Mouse (Mus musculus): ENCODE measurements at regions not wholly inside any gene's neighbourhood (a gene's known extent, or its start where the extent isn't known, plus 50 kb on each side); places are given as distances from the start of the nearest gene placed in this dataset.

- DNase-seq: no peak
Observed at GRCm38 (mm10) chr6:31085063-31085759, 126.3 kb upstream of the Klf14 start.

DNA sequence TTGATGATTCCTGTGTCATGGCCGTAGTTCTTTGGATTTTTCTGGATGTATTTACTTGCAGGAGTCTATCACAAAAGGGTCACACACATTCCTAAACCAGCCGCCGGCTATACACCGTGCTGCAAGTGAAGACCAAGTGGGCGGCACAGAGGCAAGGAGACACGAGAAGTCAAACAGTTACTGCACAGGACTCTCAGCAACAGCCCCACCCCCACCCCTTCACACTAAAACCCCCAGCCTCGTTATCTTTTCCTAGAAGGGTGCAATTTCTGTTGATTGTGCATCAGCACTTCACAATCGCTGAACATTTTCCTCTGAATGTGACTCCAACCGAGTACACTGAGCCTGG is 126.9 kb upstream of the Klf14 start:
- no peak for DNase-seq

DNA sequence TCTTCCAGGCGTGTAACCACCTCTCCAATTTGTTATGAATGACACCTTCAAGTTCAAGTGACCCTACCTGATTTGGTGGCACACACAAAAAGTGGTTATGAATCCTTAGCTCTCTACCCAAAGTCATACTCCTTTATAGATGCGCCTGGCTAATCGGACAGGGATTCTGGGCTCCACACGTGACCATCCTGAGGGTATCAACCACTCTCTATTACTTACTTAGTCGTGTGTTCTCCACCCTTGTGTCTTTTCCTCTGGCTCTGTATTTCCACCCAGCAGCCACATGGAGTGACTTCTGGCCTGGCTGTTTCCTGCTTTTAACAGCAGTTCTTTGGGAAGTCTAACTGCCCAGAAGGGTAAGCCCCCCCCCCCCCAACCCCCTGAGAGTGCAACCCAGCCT is 127.4 kb upstream of the Klf14 start:
- no peak for DNase-seq

DNA sequence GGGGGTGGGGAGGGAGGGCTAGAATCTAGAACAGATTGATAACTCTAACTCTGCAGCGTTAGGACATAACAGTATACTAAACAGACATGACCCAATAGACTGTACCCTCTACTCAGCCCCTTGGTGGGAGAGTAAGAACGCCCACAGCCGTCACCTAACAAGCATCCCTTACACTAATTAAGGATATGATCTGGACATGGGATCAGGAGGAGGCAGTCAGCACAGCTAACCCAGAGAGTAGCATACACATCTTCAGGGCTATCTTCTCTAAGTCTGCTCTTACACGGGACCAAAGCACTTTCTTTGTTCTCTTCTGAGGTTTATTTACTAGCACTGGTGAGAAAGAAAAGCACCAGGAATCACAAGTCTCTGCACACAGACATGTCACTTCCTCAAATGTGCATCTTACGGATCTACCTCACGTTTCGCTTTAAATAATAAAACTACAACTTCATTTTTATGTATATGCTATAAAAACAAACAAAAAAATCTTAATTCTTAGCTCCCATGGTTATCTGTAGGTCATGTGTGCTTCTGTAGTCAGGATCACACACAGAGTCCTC is 128.0 kb upstream of the Klf14 start:
- DNase-seq: no peak

DNA sequence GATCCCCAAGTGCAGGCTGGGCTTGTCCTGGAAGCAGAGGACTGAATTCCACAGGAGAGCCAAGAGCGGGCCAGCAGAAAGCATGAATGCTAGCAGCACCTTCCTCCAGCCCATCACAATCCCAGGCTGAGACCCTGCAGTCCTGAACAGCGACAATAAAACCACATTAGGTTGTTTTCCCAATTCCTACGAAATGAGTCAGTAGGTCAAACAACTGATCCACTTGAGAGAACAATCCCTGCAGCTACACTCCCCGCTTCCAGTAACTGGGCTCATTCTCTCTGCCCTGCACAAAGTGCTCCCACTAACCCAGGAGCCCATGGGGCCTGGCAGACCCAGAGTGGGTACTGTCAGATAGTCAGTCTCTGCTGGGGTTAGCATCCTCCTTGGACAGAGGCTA is 128.6 kb upstream of the Klf14 start:
- no peak for DNase-seq

DNA sequence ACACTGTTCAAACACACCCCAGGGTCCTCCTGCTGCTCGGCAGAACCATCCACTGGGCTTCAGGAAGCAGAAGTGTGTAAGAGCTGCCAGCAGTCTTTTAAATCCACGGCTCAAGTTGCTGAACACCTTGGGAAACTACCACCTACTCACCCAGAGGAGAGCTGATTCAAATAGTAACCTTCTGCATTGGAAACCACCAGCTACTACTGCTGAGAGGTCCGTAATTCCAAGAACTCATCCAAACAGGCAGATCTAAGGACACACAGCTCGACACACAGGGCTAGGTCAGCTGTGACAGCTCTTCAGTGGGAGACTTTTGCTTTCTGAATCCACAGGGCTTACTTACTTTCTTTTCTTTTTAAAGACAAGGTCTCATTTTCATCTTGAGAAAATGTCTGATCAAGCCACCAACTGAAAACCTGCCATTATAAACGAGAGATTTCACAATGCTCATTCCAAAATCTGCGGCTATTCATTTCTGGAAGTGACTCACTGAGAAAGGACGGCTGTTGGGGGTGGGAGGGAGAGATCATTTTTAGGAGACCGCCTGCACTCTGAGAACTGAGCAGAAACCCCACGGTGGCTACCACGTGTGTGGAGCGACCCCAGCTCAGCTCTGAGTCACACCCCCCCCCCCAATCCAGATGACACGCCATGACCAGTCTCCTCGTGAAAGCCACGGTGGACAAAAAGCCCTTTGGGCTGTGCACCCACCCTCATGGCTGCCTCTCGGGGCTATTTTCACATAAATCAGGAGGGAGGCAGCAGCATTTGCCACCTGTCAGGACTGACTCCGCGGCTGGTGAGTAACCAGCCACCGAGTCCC is 129.5 kb upstream of the Klf14 start:
- no peak for DNase-seq

DNA sequence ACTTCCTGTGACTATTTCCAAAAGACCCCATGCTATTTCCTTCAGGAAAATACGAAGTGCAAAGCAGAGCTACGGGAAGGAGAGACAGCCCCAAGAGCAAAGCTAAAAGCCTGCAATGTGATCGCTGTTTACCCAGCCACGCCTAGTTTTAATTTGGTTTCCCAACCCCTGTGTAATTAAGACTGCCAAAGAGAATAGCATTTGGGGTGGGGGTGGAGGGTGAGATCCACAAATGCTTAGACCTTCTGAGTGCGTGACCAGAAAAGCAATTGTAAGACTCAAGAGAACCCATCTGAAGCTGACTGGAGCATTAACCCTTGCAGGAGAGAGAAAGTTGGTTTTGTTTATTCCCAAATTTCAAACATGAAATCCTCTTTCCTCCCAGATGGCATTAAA is 130.1 kb upstream of the Klf14 start:
- no peak for DNase-seq

DNA sequence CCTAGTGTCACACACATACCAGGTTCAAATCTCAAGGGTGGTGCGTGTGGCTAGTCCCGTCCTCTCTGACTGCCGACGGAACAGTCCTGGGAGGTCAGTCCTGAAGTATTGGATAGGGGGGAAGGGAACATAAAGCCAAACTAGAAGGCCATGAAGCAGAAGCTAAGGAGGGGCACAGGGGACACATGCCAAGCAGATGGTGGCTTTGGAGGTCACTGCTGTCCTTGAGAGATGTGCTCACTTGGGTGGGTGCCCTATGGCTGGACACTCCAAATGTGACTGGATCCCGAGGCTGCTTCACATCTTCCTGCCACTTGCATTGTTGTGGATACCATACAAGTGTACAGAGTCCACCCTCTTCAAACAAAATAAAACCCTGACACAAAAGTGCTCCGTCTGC is 131.4 kb upstream of the Klf14 start:
- no peak for DNase-seq

DNA sequence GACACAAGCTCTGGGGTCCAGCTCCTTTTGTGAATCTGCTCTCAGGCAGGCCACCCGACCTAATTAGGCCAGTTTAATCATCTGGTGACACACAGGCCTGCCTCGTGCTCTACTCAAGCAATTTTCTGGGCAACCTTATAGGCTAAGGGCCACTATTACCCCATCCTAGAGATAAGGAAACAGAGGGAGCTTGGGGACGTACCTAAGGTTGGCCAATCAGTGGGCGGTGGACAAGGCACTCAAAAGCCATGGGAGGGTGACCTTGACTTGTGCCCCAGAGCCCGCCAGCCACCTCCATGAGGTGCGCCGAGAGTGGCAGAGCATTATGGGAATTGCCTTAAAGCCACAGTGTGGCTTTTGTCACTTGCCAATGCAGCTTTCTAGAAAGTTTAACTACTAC is 131.9 kb upstream of the Klf14 start:
- no peak for DNase-seq

GRCm38 (mm10) chr6:31092324-31092723 is 133.4 kb upstream of the Klf14 start:
- no peak for DNase-seq

- peak; percentile 56 for DNase-seq
Observed at GRCm38 (mm10) chr6:31092760-31093159, 133.9 kb upstream of the Klf14 start.

- peak; percentile 69 for DNase-seq
Observed at GRCm38 (mm10) chr6:31095943-31096714, 137.3 kb upstream of the Klf14 start.

DNA sequence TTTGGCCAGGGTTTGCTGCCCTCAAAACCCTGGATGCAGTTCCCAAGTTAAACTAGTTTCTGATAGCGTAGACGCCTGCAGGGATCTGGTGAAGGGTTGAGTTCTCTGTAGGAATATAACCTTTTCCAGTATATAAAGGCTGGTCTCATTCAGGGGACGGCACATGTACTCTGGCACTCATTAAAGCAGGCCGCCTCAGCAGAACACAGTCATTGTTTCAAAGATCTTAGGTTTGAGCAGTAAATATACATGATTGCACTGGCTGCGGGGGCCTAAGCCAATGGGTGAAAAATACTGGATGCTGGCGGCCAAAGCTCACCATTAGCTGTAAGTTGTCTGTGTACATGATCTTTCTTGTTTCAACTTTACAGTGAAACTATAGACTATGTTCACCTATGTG is 137.9 kb upstream of the Klf14 start:
- DNase-seq: no peak

GRCm38 (mm10) chr6:31097254-31097653 is 138.4 kb upstream of the Klf14 start:
- no peak for DNase-seq

DNA sequence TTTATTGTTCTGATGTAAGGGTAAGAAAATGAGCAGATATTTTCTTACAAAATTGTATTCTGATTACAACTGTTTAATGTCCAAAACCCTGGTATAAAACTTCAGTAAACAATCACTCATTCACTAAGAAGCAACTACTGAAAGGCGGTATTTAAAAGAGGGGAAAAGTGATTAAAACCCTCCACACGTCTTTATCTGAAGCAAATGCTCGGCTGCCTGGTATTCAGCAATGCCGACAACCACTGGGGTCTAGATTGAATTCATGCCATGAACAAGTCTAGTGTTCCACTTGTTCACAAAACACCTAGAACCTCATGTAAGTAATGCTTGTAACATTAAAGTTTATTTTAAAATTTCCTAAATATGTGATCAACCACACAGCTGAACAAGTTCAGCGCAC is 139.2 kb upstream of the Klf14 start:
- DNase-seq: no peak

GRCm38 (mm10) chr6:31100084-31100579 is 141.3 kb upstream of the Klf14 start:
- peak; percentile 37 for DNase-seq

- DNase-seq: no peak
Observed at GRCm38 (mm10) chr6:31100749-31101148, 141.9 kb upstream of the Klf14 start.

GRCm38 (mm10) chr6:31106144-31106836 is 147.4 kb upstream of the Klf14 start:
- DNase-seq: peak; percentile 35

DNA sequence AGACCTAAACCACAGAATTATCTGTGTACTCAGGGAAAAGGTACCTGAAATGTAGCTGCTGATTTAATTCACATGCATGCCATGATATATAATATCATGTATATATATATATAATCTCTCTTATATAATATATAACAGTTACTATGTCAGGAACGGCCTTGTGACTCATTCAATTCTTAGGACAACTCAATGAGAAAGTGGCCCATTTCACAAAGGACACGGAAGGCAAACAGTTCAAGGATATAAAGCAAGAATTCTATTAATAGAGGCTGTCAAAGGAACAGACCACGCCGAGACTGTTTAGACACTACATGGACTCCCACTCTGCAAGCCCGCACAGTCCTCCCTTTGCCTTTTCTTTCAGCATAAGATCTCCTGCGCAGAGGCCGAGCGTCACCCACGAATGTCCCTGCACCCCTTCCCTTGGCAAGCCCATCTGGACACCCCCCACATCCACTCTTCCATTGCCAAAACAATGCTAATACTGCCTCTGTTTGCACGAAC is 148.0 kb upstream of the Klf14 start:
- DNase-seq: no peak

DNA sequence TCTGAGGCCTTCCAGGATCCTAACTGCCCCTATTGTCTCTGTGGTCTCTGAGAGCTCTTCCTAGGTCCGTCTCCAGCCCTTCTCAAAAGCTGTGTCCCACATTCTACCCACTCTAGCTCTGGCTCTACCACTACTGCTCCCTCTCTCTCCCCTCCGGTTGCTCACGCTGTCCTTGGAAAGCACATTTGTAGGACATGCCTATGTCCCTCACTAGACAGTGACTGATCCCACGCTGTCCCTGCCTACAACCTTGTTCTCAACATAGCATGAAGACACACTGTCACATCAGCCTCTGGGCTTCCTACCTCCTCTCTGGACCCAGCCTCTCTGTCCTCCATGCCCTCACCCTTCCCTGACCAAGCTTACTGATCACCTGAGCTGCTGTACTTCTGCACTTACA is 148.5 kb upstream of the Klf14 start:
- no peak for DNase-seq

GRCm38 (mm10) chr6:31107916-31108685 is 149.2 kb upstream of the Klf14 start:
- no peak for DNase-seq

DNA sequence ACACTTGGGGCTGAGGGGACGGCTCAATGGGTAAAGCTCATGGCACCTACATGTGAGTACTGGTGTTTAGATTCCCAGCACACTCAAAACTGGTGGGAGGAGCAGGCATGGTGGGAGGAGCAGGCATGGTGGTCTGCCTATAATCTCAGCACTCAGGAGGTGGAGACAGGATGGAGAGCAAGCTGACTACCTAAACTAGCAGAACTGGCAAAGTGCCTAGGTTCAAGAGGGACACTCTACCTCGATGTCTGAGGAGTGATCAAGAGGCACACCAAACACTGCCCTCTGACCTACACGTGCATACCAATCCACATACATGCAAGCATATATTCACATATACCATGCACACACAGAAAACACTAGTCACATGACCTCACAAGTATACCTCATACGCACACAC is 150.7 kb upstream of the Klf14 start:
- DNase-seq: no peak

Data from cerebellum, adult 11 months (tissue).